12 mouse cellular contexts compared by ENCODE assay signal in genomic region chr13:100724051-100724754, GRCm38 (mm10). TPM values are rescaled to one million over a fixed set of nuclear protein-coding genes. Genes with fewer than 3 reads are reported as not detected.
DNase-seq lines count a peak whose midpoint lies in the region; ATAC-seq lines count a peak whose summit lies in the region.
"Had no signal": no experiment of that assay in that cellular context is flagged by ENCODE, and none has a peak within 500 bp of the region (broad histone marks: within the 10 kb centered on the region; RNA-seq: fewer than 3 reads in every experiment).

No protein-coding gene starts in this region.

- peaks cover 4% of the 10 kb centered on the region for H3K4me1 ChIP-seq in hindbrain, embryonic 14.5 days (replicated peaks; ENCODE audit: control insufficient read depth, insufficient read depth, low read length)
- peaks cover 4% of the 10 kb centered on the region for H3K4me1 ChIP-seq in hindbrain, embryonic 10.5 days (replicated peaks)
- peaks cover 2% of the 10 kb centered on the region for H3K4me1 ChIP-seq in midbrain, embryonic 14.5 days (ENCODE audit: control insufficient read depth, insufficient read depth, low read length)
- H3K4me1 ChIP-seq in midbrain, embryonic 16.5 days (ENCODE audit: control insufficient read depth, insufficient read depth, low read length), result peaks cover 7% of the 10 kb centered on the region

- no peak overlapping the region for H3K4me3 ChIP-seq in hindbrain, embryonic 14.5 days (replicated peaks; ENCODE audit: low read length)
- no peak overlapping the region for H3K4me3 ChIP-seq in hindbrain, embryonic 10.5 days
- no peak overlapping the region for H3K4me3 ChIP-seq in midbrain, embryonic 14.5 days (replicated peaks; ENCODE audit: low read depth, low read length)
- H3K4me3 ChIP-seq in midbrain, embryonic 16.5 days (ENCODE audit: low read depth, low read length), result no peak overlapping the region
- H3K4me3 ChIP-seq: left cerebral cortex, adult 2 months had no signal

- no peak overlapping the region for H3K9ac ChIP-seq in hindbrain, embryonic 14.5 days
- no peak overlapping the region for H3K9ac ChIP-seq in midbrain, embryonic 14.5 days (replicated peaks; ENCODE audit: low read length)
- no peak overlapping the region for H3K9ac ChIP-seq in midbrain, embryonic 16.5 days (ENCODE audit: low read depth, low read length)

- no peak overlapping the region for H3K4me2 ChIP-seq in hindbrain, embryonic 14.5 days (replicated peaks)
- no peak overlapping the region for H3K4me2 ChIP-seq in midbrain, embryonic 14.5 days (ENCODE audit: low read length)
- H3K4me2 ChIP-seq in midbrain, embryonic 16.5 days (ENCODE audit: low read length), result no peak overlapping the region

- WGBS in hindbrain, embryonic 14.5 days, result 66% methylated on average over 7 of the region's 7 CpGs
- WGBS in hindbrain, embryonic 10.5 days, result 82% methylated on average over 7 of the region's 7 CpGs
- 70% methylated on average over 7 of the region's 7 CpGs for WGBS in midbrain, embryonic 14.5 days
- WGBS in midbrain, embryonic 16.5 days, result 65% methylated on average over 7 of the region's 7 CpGs

- ATAC-seq in hindbrain, embryonic 14.5 days (ENCODE audit: low FRiP score), result peak; percentile 27; the same call in 1 of the 2 replicates
- peak; percentile 17; the same call in 1 of the 2 replicates for ATAC-seq in midbrain, embryonic 14.5 days (ENCODE audit: low FRiP score, low TSS enrichment)
- no peak for ATAC-seq in midbrain, embryonic 16.5 days
- ATAC-seq: intestine, embryonic 16.5 days had no signal

- peak; percentile 53 for DNase-seq in adrenal gland, postnatal 10 days
- DNase-seq in adrenal gland, adult 2 months, result no peak
- peak; percentile 39 for DNase-seq in hindbrain, embryonic 14.5 days (ENCODE audit: low spot score)
- DNase-seq in hindbrain, embryonic 10.5 days (ENCODE audit: low spot score), result no peak
- DNase-seq in midbrain, embryonic 14.5 days, result peak; percentile 32
- peak; percentile 65 for DNase-seq in testis, postnatal 10 days (ENCODE audit: low spot score)
- no peak for DNase-seq in B cell, adult 2 months
- DNase-seq: adrenal gland, adult 8-10 months had no signal

- H3K27ac ChIP-seq in hindbrain, embryonic 14.5 days, result 0 out of 2 replicates have a peak overlapping the region, but pooled peaks have one; percentile 46
- no peak overlapping the region for H3K27ac ChIP-seq in hindbrain, embryonic 10.5 days
- no peak overlapping the region for H3K27ac ChIP-seq in midbrain, embryonic 14.5 days (replicated peaks; ENCODE audit: low read depth, low read length)
- H3K27ac ChIP-seq in midbrain, embryonic 16.5 days (ENCODE audit: low read length), result no peak overlapping the region
- H3K27ac ChIP-seq: left cerebral cortex, adult 2 months had no signal

- peaks cover 49% of the 10 kb centered on the region for H3K36me3 ChIP-seq in hindbrain, embryonic 14.5 days (replicated peaks; ENCODE audit: control insufficient read depth, insufficient read depth)
- peaks cover 91% of the 10 kb centered on the region for H3K36me3 ChIP-seq in hindbrain, embryonic 10.5 days
- peaks cover 39% of the 10 kb centered on the region for H3K36me3 ChIP-seq in midbrain, embryonic 14.5 days (ENCODE audit: control insufficient read depth, insufficient read depth, low read length)
- H3K36me3 ChIP-seq in midbrain, embryonic 16.5 days (ENCODE audit: control insufficient read depth, insufficient read depth, low read length), result peaks cover 8% of the 10 kb centered on the region; the same call in 1 of the 2 replicates

- no peaks in the 10 kb centered on the region for H3K27me3 ChIP-seq in hindbrain, embryonic 14.5 days (ENCODE audit: control insufficient read depth, insufficient read depth, low read length)
- no peaks in the 10 kb centered on the region for H3K27me3 ChIP-seq in hindbrain, embryonic 10.5 days (ENCODE audit: insufficient read depth, poor library complexity, severe bottlenecking)
- no peaks in the 10 kb centered on the region for H3K27me3 ChIP-seq in midbrain, embryonic 14.5 days (ENCODE audit: control insufficient read depth, insufficient read depth, low read length)
- H3K27me3 ChIP-seq in midbrain, embryonic 16.5 days (ENCODE audit: control insufficient read depth, insufficient read depth, low read depth, low read length), result no peaks in the 10 kb centered on the region

- H3K9me3 ChIP-seq in hindbrain, embryonic 14.5 days (ENCODE audit: control insufficient read depth, low read length), result no peaks in the 10 kb centered on the region
- H3K9me3 ChIP-seq in hindbrain, embryonic 10.5 days, result no peaks in the 10 kb centered on the region
- H3K9me3 ChIP-seq in midbrain, embryonic 14.5 days (ENCODE audit: control insufficient read depth, low read length), result no peaks in the 10 kb centered on the region
- H3K9me3 ChIP-seq in midbrain, embryonic 16.5 days (replicated peaks; ENCODE audit: control insufficient read depth, low read length, poor library complexity, severe bottlenecking), result no peaks in the 10 kb centered on the region

RNA-seq across cellular contexts. Expression of gene Cdk7, which starts 6.5 kb away (rescaled TPM):
- total RNA-seq in adrenal gland, postnatal 10 days (2021), result 10 to 100 TPM; 42.2 to 42.3 TPM
- 10 to 100 TPM; 36.8 to 38.8 TPM for total RNA-seq in adrenal gland, adult 2 months (2021)
- polyA plus RNA-seq in adrenal gland, adult 2 months (2012; rRNA removed), result 9.3 and 9.6 TPM in 2 replicates
- 37.6 and 42.3 TPM in 2 replicates for polyA plus RNA-seq in hindbrain, embryonic 14.5 days (2014; fragmentation: Nextera tagmentation; extraction: Ambion mirVana)
- polyA plus RNA-seq in hindbrain, embryonic 10.5 days (2016; fragmentation: Nextera tagmentation; extraction: Ambion mirVana), result 83.0 and 96.7 TPM in 2 replicates
- 43.2 and 46.0 TPM in 2 replicates for polyA plus RNA-seq in midbrain, embryonic 14.5 days (2014; fragmentation: Nextera tagmentation; extraction: Ambion mirVana)
- polyA plus RNA-seq in midbrain, embryonic 16.5 days (2015; fragmentation: Nextera tagmentation; extraction: Ambion mirVana), result 39.3 and 42.0 TPM in 2 replicates

RNA-seq across cellular contexts. Expression of gene Mrps36, which starts 20.3 kb away (rescaled TPM):
- 100 to 1,000 TPM; 235 to 250 TPM for total RNA-seq in adrenal gland, postnatal 10 days (2021)
- 100 to 1,000 TPM; 133 to 141 TPM for total RNA-seq in adrenal gland, adult 2 months (2021)
- 23.5 and 26.2 TPM in 2 replicates for polyA plus RNA-seq in adrenal gland, adult 2 months (2012; rRNA removed)
- polyA plus RNA-seq in hindbrain, embryonic 14.5 days (2014; fragmentation: Nextera tagmentation; extraction: Ambion mirVana), result 154 and 169 TPM in 2 replicates
- polyA plus RNA-seq in hindbrain, embryonic 10.5 days (2016; fragmentation: Nextera tagmentation; extraction: Ambion mirVana), result 146 and 147 TPM in 2 replicates
- 132 and 142 TPM in 2 replicates for polyA plus RNA-seq in midbrain, embryonic 14.5 days (2014; fragmentation: Nextera tagmentation; extraction: Ambion mirVana)
- 116 and 130 TPM in 2 replicates for polyA plus RNA-seq in midbrain, embryonic 16.5 days (2015; fragmentation: Nextera tagmentation; extraction: Ambion mirVana)

RNA-seq across cellular contexts. Expression of gene Cenph, which starts 51.5 kb away (rescaled TPM):
- 1 to 10 TPM; 4.5 to 6.2 TPM for total RNA-seq in adrenal gland, postnatal 10 days (2021)
- total RNA-seq in adrenal gland, adult 2 months (2021), result under 1 TPM; 0.32 to 0.62 TPM
- polyA plus RNA-seq in adrenal gland, adult 2 months (2012; rRNA removed), result 0.28 TPM in 1 of 2 replicates, not detected in the other
- 6.7 and 6.9 TPM in 2 replicates for polyA plus RNA-seq in hindbrain, embryonic 14.5 days (2014; fragmentation: Nextera tagmentation; extraction: Ambion mirVana)
- polyA plus RNA-seq in hindbrain, embryonic 10.5 days (2016; fragmentation: Nextera tagmentation; extraction: Ambion mirVana), result 51.5 and 57.8 TPM in 2 replicates
- 5.1 and 8.3 TPM in 2 replicates for polyA plus RNA-seq in midbrain, embryonic 14.5 days (2014; fragmentation: Nextera tagmentation; extraction: Ambion mirVana)
- polyA plus RNA-seq in midbrain, embryonic 16.5 days (2015; fragmentation: Nextera tagmentation; extraction: Ambion mirVana), result 5.1 and 6.3 TPM in 2 replicates
- total RNA-seq: liver, adult 2 months had no signal

RNA-seq across cellular contexts. Expression of gene Ccdc125, which starts 54.7 kb away (rescaled TPM):
- 1 to 10 TPM; 3.9 to 4.3 TPM for total RNA-seq in adrenal gland, postnatal 10 days (2021)
- total RNA-seq in adrenal gland, adult 2 months (2021), result 1 to 10 TPM; 1.1 to 1.5 TPM
- 0.06 and 0.29 TPM in 2 replicates for polyA plus RNA-seq in adrenal gland, adult 2 months (2012; rRNA removed)
- 1.5 and 1.9 TPM in 2 replicates for polyA plus RNA-seq in hindbrain, embryonic 14.5 days (2014; fragmentation: Nextera tagmentation; extraction: Ambion mirVana)
- polyA plus RNA-seq in hindbrain, embryonic 10.5 days (2016; fragmentation: Nextera tagmentation; extraction: Ambion mirVana), result 2.2 and 3.0 TPM in 2 replicates
- polyA plus RNA-seq in midbrain, embryonic 14.5 days (2014; fragmentation: Nextera tagmentation; extraction: Ambion mirVana), result 0.58 and 2.0 TPM in 2 replicates
- 1.6 TPM in 2 replicates for polyA plus RNA-seq in midbrain, embryonic 16.5 days (2015; fragmentation: Nextera tagmentation; extraction: Ambion mirVana)

Comparison
In these comparisons a context has a peak if more than half of its experiments do, and no peak if none do; other contexts are left out.
1. DNase-seq: peak in adrenal gland, postnatal 10 days (single experiment), hindbrain, embryonic 14.5 days (single experiment), midbrain, embryonic 14.5 days (single experiment) and testis, postnatal 10 days (single experiment); none in adrenal gland, adult 2 months (single experiment), hindbrain, embryonic 10.5 days (single experiment) and B cell, adult 2 months (0 of 2).